Mouse (Mus musculus) limb, embryonic 14.5 days (tissue): Measurements from ENCODE around the gene Carns1. TPM values are rescaled to one million over a fixed set of nuclear protein-coding genes. Genes with fewer than 3 reads are reported as not detected.

ENCODE experiments used
- ATAC-seq: fragments of 200-750 bp; cut with Nextera tagmentation; 2 replicates; pipeline ENCODE4 v1.8.0; 2017; ENCODE audit warnings: low read depth, moderate number of reproducible peaks, moderate TSS enrichment; ENCODE audit not compliant: low FRiP score
- DNase-seq: peaks from one replicate; pipeline ENCODE4 v3.0.0-alpha.2; 2015; ENCODE audit warnings: low spot score
- H3K27ac ChIP-seq: fragments of 300-500 bp; sonication (generic); replicated peaks from 2 replicates; pipeline ENCODE4 v1.5.1; 2014; ENCODE audit warnings: low read depth, mild to moderate bottlenecking, low read length, moderate library complexity, mixed read lengths
- H3K27me3 ChIP-seq: fragments of 300-500 bp; sonication (generic); 2 replicates; pipeline ENCODE4 v1.6.1; 2014; ENCODE audit warnings: low read length, mixed read lengths; ENCODE audit not compliant: control insufficient read depth, insufficient read depth
- H3K36me3 ChIP-seq: fragments of 300-500 bp; sonication (generic); 2 replicates; pipeline ENCODE4 v1.6.1; 2014; ENCODE audit warnings: mild to moderate bottlenecking, low read length, moderate library complexity, mixed read lengths; ENCODE audit not compliant: control insufficient read depth, insufficient read depth
- H3K4me1 ChIP-seq: fragments of 300-500 bp; sonication (generic); 2 replicates; pipeline ENCODE4 v1.6.1; 2014; ENCODE audit warnings: antibody characterized with exemption, low read length, mixed read lengths; ENCODE audit not compliant: control insufficient read depth, insufficient read depth
- H3K4me2 ChIP-seq: fragments of 300-500 bp; sonication (generic); replicated peaks from 2 replicates; pipeline ENCODE4 v1.6.1; 2014; ENCODE audit warnings: low read depth, mild to moderate bottlenecking, low read length, moderate library complexity; ENCODE audit not compliant: severe bottlenecking
- H3K4me3 ChIP-seq: fragments of 300-500 bp; sonication (generic); replicated peaks from 2 replicates; pipeline ENCODE4 v1.5.1; 2014; ENCODE audit warnings: low read length
- H3K9ac ChIP-seq: fragments of 300-500 bp; sonication (generic); 2 replicates; pipeline ENCODE4 v1.6.1; 2014; ENCODE audit warnings: mild to moderate bottlenecking, low read depth, low read length, moderate library complexity; ENCODE audit not compliant: severe bottlenecking
- H3K9me3 ChIP-seq: fragments of 300-500 bp; sonication (generic); 2 replicates; pipeline ENCODE4 v1.6.1; 2016; ENCODE audit warnings: low read length; ENCODE audit not compliant: control insufficient read depth
- POLR2A ChIP-seq: fragments of 200-500 bp; IDR thresholded peaks from 2 replicates; pipeline ENCODE4 v1.8.0; 2012; ENCODE audit warnings: inconsistent platforms, mild to moderate bottlenecking, moderate library complexity, borderline replicate concordance; ENCODE audit not compliant: insufficient read depth, insufficient read length; ENCODE audit errors: extremely low read depth
- WGBS: fragments of 180-500 bp; shearing (Covaris S2); extraction: QIAGEN DNeasy Blood & Tissue Kit; methylation state at CpG from one replicate; pipeline ENCODE4 v1.1.7; 2014; 5-methylcytosine and 5-hydroxymethylcytosine counted together
- polyA plus RNA-seq, 2 experiments: library from polyadenylated mRNA; depleted of rRNA in 1 of 2; stranded (reverse) in 1 of 2; unstranded in 1 of 2; fragments of >200 nt; fragmentation: Nextera tagmentation in 1 of 2; extraction: Ambion mirVana in 1 of 2; gene quantifications; 2 replicates each; pipeline versions ENCODE4 v1.2.1 to v1.2.3; 2012 to 2014

Carns1 gene
- polyA plus RNA-seq, 2 experiments: 1.8 to 2.6 TPM

DNA sequence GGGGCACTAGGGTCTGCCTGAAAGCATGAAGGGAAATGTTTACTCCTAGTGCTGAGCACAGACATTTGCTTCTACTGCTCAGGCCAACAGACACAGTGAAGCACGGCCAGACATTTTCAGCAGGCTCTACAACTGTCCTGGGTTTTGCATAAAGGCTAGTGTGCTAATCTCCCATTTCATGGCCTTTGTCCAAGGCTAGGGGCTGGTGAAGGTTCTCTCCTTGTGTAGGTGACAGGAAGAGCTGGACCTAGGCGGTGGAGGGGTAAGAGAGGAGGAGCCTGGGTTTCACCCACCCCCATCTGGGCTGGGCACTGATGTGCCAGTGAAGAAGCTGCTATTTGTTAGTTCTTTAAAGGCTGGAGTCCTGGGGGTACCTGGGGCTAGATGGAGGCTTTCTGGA is 10.6 kb downstream of the Carns1 start:
- Histone ChIP-seq H3K4me1 (peaks cover 14% of the 10 kb centered on the region), H3K4me3 (no peak overlapping the region), H3K9ac (no peak overlapping the region), H3K27ac (no peak overlapping the region), H3K27me3 (no peaks in the 10 kb centered on the region), H3K4me2 (no peak overlapping the region), H3K36me3 (peaks cover 15% of the 10 kb centered on the region), H3K9me3 (no peaks in the 10 kb centered on the region)
- no peak for ATAC-seq
- DNase-seq: no peak
- TF ChIP-seq POLR2A: no peak
- WGBS: 72% methylated on average over 2 of the region's 2 CpGs

DNA sequence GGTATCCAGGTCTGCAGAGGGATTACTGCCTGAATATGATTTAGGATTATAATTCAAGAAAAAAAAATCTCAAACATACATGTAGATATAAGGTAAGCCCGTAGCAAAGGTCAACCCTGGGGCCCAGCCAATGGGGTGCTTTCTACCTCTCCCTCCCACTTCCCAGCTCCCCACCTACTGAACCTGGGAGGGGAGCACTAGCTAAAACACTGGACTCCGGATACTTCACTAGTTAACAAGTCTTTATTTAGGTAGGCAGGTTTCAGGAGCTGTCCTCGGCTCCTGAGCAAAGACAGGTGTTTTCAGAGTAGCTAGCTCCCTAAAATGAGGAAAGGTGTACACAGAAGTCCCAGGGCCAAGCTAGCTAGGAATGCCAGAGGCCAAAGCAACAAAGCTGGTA is 11.2 kb downstream of the Carns1 start:
- H3K27ac ChIP-seq: no peak overlapping the region
- peaks cover 21% of the 10 kb centered on the region for H3K36me3 ChIP-seq
- H3K4me2 ChIP-seq: peak overlapping the region; percentile 89; the same call in 1 of the 2 replicates
- no peak for TF ChIP-seq POLR2A
- H3K27me3 ChIP-seq: no peaks in the 10 kb centered on the region
- H3K9me3 ChIP-seq: no peaks in the 10 kb centered on the region
- WGBS: 85% methylated on average over 3 of the region's 3 CpGs
- no peak for DNase-seq
- no peak overlapping the region for H3K9ac ChIP-seq
- ATAC-seq: no peak
- no peak overlapping the region for H3K4me3 ChIP-seq
- H3K4me1 ChIP-seq: peaks cover 12% of the 10 kb centered on the region

- Histone ChIP-seq H3K27me3 (no peaks in the 10 kb centered on the region), H3K27ac (peak overlapping the region; percentile 70), H3K4me3 (peak overlapping the region; percentile 70), H3K4me2 (peak overlapping the region; percentile 89), H3K4me1 (peaks cover 12% of the 10 kb centered on the region), H3K36me3 (peaks cover 27% of the 10 kb centered on the region), H3K9me3 (no peaks in the 10 kb centered on the region), H3K9ac (peak overlapping the region; percentile 77)
- WGBS: 40% methylated on average over 4 of the region's 4 CpGs
- no peak for DNase-seq
- peak; percentile 27 for ATAC-seq
- no peak for TF ChIP-seq POLR2A
These were observed 11.8 kb downstream of the Carns1 start for GRCm38 (mm10) chr19:4163543-4163887.

- Histone ChIP-seq H3K9ac (peak within 1 kb of the TSS; percentile 77), H3K9me3 (no peaks in the 10 kb centered on the region), H3K27ac (peak within 1 kb of the TSS; percentile 70), H3K4me1 (peaks cover 12% of the 10 kb centered on the region), H3K4me3 (peak within 1 kb of the TSS; percentile 70), H3K27me3 (no peaks in the 10 kb centered on the region), H3K4me2 (peak within 1 kb of the TSS; percentile 89), H3K36me3 (peaks cover 33% of the 10 kb centered on the region)
- 8% methylated on average over 42 of the region's 42 CpGs for WGBS
- ATAC-seq (peak; percentile 91), DNase-seq (peak; percentile 99)
- peak; percentile 39; the same call in 1 of the 2 replicates for TF ChIP-seq POLR2A
These were observed 12.4 kb downstream of the Carns1 start, which contains the start of gene Rps6kb2 for GRCm38 (mm10) chr19:4162646-4163542. TSS of gene Rps6kb2 (minus strand) at chr19:4163354.

GRCm38 (mm10) chr19:4159049-4159448 is 16.2 kb downstream of the Carns1 start:
- Histone ChIP-seq H3K9ac (no peak overlapping the region), H3K4me2 (no peak overlapping the region), H3K4me3 (no peak overlapping the region), H3K9me3 (no peaks in the 10 kb centered on the region), H3K27ac (no peak overlapping the region), H3K4me1 (peaks cover 12% of the 10 kb centered on the region), H3K27me3 (no peaks in the 10 kb centered on the region), H3K36me3 (peaks cover 58% of the 10 kb centered on the region)
- 91% methylated on average over 8 of the region's 8 CpGs for WGBS
- TF ChIP-seq POLR2A: no peak
- ATAC-seq: no peak
- DNase-seq: no peak
